Mouse (Mus musculus) liver, postnatal 0 days (tissue): ENCODE measurements at regions not wholly inside any gene's neighbourhood (a gene's known extent, or its start where the extent isn't known, plus 50 kb on each side); places are given as distances from the start of the nearest gene placed in this dataset.

Experiments used
- CTCF ChIP-seq: sonication (generic); IDR thresholded peaks from 2 replicates; pipeline ENCODE4 v1.5.1; 2016; ENCODE audit warnings: antibody characterized with exemption, low read depth
- EP300 ChIP-seq: IDR thresholded peaks from 2 replicates; pipeline ENCODE4 v1.6.1; 2016; ENCODE audit warnings: antibody characterized with exemption, low read depth, mild to moderate bottlenecking

GRCm38 (mm10) chr10:87674740-87675420, 153.3 kb downstream of the Pah start:
- TF ChIP-seq EP300 (no peak; the same call in 1 of the 2 replicates), CTCF (no peak)
